ENCODE assay signal across 8 mouse cellular contexts in genomic region chr1:180386951-180387749, GRCm38 (mm10). TPM values are rescaled to one million over a fixed set of nuclear protein-coding genes. Genes with fewer than 3 reads are reported as not detected.
DNase-seq lines count a peak whose midpoint lies in the region; ATAC-seq and TF ChIP-seq lines count a peak whose summit lies in the region.

No protein-coding gene starts in this region.

- peak overlapping the region; percentile 72 for H3K9ac ChIP-seq in heart, embryonic 12.5 days
- peak overlapping the region; percentile 14 for H3K9ac ChIP-seq in kidney, postnatal 0 days (ENCODE audit: low read depth, low read length)
- peak overlapping the region; percentile 49 for H3K9ac ChIP-seq in liver, embryonic 11.5 days (ENCODE audit: low read depth, low read length)
- H3K9ac ChIP-seq in stomach, embryonic 14.5 days (replicated peaks; ENCODE audit: low read depth, low read length): peak overlapping the region; percentile 26

- peak overlapping the region; percentile 71 for H3K4me2 ChIP-seq in heart, embryonic 12.5 days
- peak overlapping the region; percentile 62 for H3K4me2 ChIP-seq in kidney, postnatal 0 days (ENCODE audit: low read length)
- H3K4me2 ChIP-seq in liver, embryonic 11.5 days: peak overlapping the region; percentile 83
- peak overlapping the region; percentile 75 for H3K4me2 ChIP-seq in stomach, embryonic 14.5 days (replicated peaks; ENCODE audit: low read depth, low read length)

- ATAC-seq in erythroblast, adult 5-6 weeks (replicated peaks; ENCODE audit: low FRiP score, poor library complexity, severe bottlenecking): peak; percentile 98
- ATAC-seq in heart, embryonic 12.5 days (ENCODE audit: insufficient number of reproducible peaks, low FRiP score): peak; percentile 99
- peak; percentile 98 for ATAC-seq in kidney, postnatal 0 days (replicated peaks; ENCODE audit: low FRiP score, low read depth)
- peak; percentile 98 for ATAC-seq in liver, embryonic 11.5 days (replicated peaks; ENCODE audit: low FRiP score)
- peak; percentile 98 for ATAC-seq in stomach, embryonic 14.5 days (ENCODE audit: insufficient number of reproducible peaks, insufficient read depth, low FRiP score, low read depth)

- 0 out of 2 replicates have a peak, but pooled peaks cover 6% of the 10 kb centered on the region for H3K9me3 ChIP-seq in heart, embryonic 12.5 days (replicated peaks)
- no peaks in the 10 kb centered on the region for H3K9me3 ChIP-seq in kidney, postnatal 0 days (replicated peaks; ENCODE audit: low read length)
- no peaks in the 10 kb centered on the region for H3K9me3 ChIP-seq in liver, embryonic 11.5 days (ENCODE audit: control insufficient read depth, low read length)
- no peaks in the 10 kb centered on the region for H3K9me3 ChIP-seq in stomach, embryonic 14.5 days (ENCODE audit: control insufficient read depth, low read depth, low read length)

- peak; percentile 82 for TF ChIP-seq CTCF in kidney, postnatal 0 days (IDR thresholded peaks at IDR 0.05; ENCODE audit: low read depth)

- H3K27me3 ChIP-seq in heart, embryonic 12.5 days (replicated peaks): no peaks in the 10 kb centered on the region
- H3K27me3 ChIP-seq in kidney, postnatal 0 days (ENCODE audit: insufficient read depth, low read length): no peaks in the 10 kb centered on the region
- no peaks in the 10 kb centered on the region for H3K27me3 ChIP-seq in liver, embryonic 11.5 days (replicated peaks; ENCODE audit: control insufficient read depth, insufficient read depth, low read length)
- no peaks in the 10 kb centered on the region for H3K27me3 ChIP-seq in stomach, embryonic 14.5 days (ENCODE audit: control insufficient read depth, insufficient read depth, low read length)

- peak; percentile 99 for DNase-seq in A20 (ENCODE audit: low read depth, low spot score)
- DNase-seq in brain, adult 2 months (ENCODE audit: low read depth, low spot score): peak; percentile 99
- peak; percentile 99 for DNase-seq in kidney, postnatal 0 days (ENCODE audit: low spot score)
- DNase-seq in liver, embryonic 11.5 days (ENCODE audit: low spot score): peak; percentile 99
- DNase-seq in naive thymus-derived CD4-positive, alpha-beta T cell, adult 2 months (ENCODE audit: low read depth): peak; percentile 97

- peaks cover 54% of the 10 kb centered on the region for H3K4me1 ChIP-seq in heart, embryonic 12.5 days (replicated peaks)
- H3K4me1 ChIP-seq in kidney, postnatal 0 days (replicated peaks; ENCODE audit: insufficient read depth, low read length): peaks cover 4% of the 10 kb centered on the region
- peaks cover 41% of the 10 kb centered on the region for H3K4me1 ChIP-seq in liver, embryonic 11.5 days (replicated peaks; ENCODE audit: control insufficient read depth, insufficient read depth, low read length)
- peaks cover 32% of the 10 kb centered on the region for H3K4me1 ChIP-seq in stomach, embryonic 14.5 days (ENCODE audit: control insufficient read depth, insufficient read depth, low read length)

- peak overlapping the region; percentile 42 for H3K4me3 ChIP-seq in heart, embryonic 12.5 days
- H3K4me3 ChIP-seq in kidney, postnatal 0 days (replicated peaks; ENCODE audit: low read depth, low read length): peak overlapping the region; percentile 34
- H3K4me3 ChIP-seq in liver, embryonic 11.5 days (ENCODE audit: low read depth, low read length): peak overlapping the region; percentile 42
- peak overlapping the region; percentile 30 for H3K4me3 ChIP-seq in stomach, embryonic 14.5 days (ENCODE audit: low read depth, low read length)

- WGBS in heart, embryonic 12.5 days: 2% methylated on average over 27 of the region's 27 CpGs
- WGBS in kidney, postnatal 0 days: 2% methylated on average over 27 of the region's 27 CpGs
- 2% methylated on average over 27 of the region's 27 CpGs for WGBS in liver, embryonic 11.5 days
- 2% methylated on average over 27 of the region's 27 CpGs for WGBS in stomach, embryonic 14.5 days

- H3K36me3 ChIP-seq in heart, embryonic 12.5 days: no peaks in the 10 kb centered on the region
- H3K36me3 ChIP-seq in kidney, postnatal 0 days (ENCODE audit: insufficient read depth, low read length): no peaks in the 10 kb centered on the region
- no peaks in the 10 kb centered on the region for H3K36me3 ChIP-seq in liver, embryonic 11.5 days (ENCODE audit: control insufficient read depth, insufficient read depth, low read length)
- no peaks in the 10 kb centered on the region for H3K36me3 ChIP-seq in stomach, embryonic 14.5 days (ENCODE audit: control insufficient read depth, insufficient read depth, low read length)

- H3K27ac ChIP-seq in heart, embryonic 12.5 days (ENCODE audit: poor library complexity, severe bottlenecking): peak overlapping the region; percentile 86
- peak overlapping the region; percentile 86 for H3K27ac ChIP-seq in kidney, postnatal 0 days
- peak overlapping the region; percentile 41 for H3K27ac ChIP-seq in liver, embryonic 11.5 days (ENCODE audit: low read depth, low read length)
- H3K27ac ChIP-seq in stomach, embryonic 14.5 days (ENCODE audit: low read length): peak overlapping the region; percentile 91

RNA-seq across cellular contexts. Expression of gene Itpkb, which starts 56.9 kb away (rescaled TPM):
- total RNA-seq in erythroblast, adult 5-6 weeks (2015; ENCODE audit: low replicate concordance): 2.3 and 4.0 TPM in 2 replicates
- total RNA-seq in erythroblast, adult 5-6 weeks (2017; ENCODE audit: low replicate concordance): 2.4 and 3.2 TPM in 2 replicates
- polyA plus RNA-seq in heart, embryonic 12.5 days (2016; fragmentation: Nextera tagmentation; extraction: Ambion mirVana): 7.2 and 9.1 TPM in 2 replicates
- 6.8 and 7.1 TPM in 2 replicates for polyA plus RNA-seq in kidney, postnatal 0 days (2015; fragmentation: Nextera tagmentation; extraction: Ambion mirVana)
- 4.1 and 4.3 TPM in 2 replicates for polyA plus RNA-seq in liver, embryonic 11.5 days (2014; fragmentation: Nextera tagmentation; extraction: Ambion mirVana)
- 10.4 and 10.9 TPM in 2 replicates for polyA plus RNA-seq in stomach, embryonic 14.5 days (2014; fragmentation: Nextera tagmentation; extraction: Ambion mirVana)

Comparison
In these comparisons a context has a peak if more than half of its experiments do, and no peak if none do; other contexts are left out.
1. Peak in every context shown above with its lines: DNase-seq, ATAC-seq, H3K4me3 ChIP-seq and H3K27ac ChIP-seq.
2. H3K27ac ChIP-seq: peak in every context shown above with its lines; median percentile 91 in stomach, embryonic 14.5 days; 86 in heart, embryonic 12.5 days; 86 in kidney, postnatal 0 days; 41 in liver, embryonic 11.5 days.
3. H3K9ac ChIP-seq: peak in every context shown above with its lines; median percentile 72 in heart, embryonic 12.5 days; 49 in liver, embryonic 11.5 days; 26 in stomach, embryonic 14.5 days; 14 in kidney, postnatal 0 days.